Mouse (Mus musculus): ENCODE measurements around the gene Arl15. TPM values are rescaled to one million over a fixed set of nuclear protein-coding genes. Genes with fewer than 3 reads are reported as not detected.

Gene Arl15
- polyA plus RNA-seq, 1 experiment: 10.1 TPM

DNA sequence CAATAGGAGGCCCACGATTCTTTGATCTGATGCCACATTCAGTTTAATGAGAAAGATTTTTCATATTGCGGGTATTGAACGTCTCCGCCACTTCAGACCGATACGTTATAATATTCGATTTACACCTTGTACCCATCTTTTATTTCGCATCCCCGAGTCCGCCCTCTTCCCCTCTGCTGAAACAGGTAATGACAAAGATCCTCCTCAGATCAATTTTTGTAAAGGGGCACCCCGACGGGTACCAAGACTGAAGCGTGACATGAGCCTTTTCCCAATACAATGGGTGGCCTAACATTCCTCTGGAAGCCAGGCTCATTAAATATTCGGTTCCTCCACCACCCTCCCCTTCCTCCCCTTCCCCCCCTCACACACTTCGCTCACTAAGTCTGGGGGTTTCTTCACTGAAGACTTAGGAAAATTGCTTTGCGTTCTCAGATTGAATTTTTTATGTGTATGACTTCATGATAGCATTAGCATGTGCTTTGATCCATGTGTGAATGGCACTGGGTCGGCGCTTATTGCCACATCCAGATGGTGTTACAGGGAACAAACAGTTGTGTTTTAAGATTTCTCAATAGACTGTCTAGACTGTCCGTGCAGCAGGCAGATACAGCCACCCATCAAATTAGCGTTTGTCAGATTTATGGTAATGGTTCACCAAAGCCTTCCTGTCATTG lies 85.5 kb downstream of the Arl15 start:
- Histone ChIP-seq H3K27ac (ENCODE audit: insufficient read depth, low read depth, low read length) (no peak overlapping the region), H3K4me1 (ENCODE audit: control insufficient read depth, insufficient read depth, low read length) (peaks cover 13% of the 10 kb centered on the region), H3K4me3 (ENCODE audit: insufficient read depth, low read length) (no peak overlapping the region)
- no peak for TF ChIP-seq CTCF (IDR thresholded peaks at IDR 0.05; ENCODE audit: low read depth, low read length)
- TF ChIP-seq POLR2A (IDR thresholded peaks at IDR 0.05; ENCODE audit: borderline replicate concordance, low read depth, low read length): no peak

DNA sequence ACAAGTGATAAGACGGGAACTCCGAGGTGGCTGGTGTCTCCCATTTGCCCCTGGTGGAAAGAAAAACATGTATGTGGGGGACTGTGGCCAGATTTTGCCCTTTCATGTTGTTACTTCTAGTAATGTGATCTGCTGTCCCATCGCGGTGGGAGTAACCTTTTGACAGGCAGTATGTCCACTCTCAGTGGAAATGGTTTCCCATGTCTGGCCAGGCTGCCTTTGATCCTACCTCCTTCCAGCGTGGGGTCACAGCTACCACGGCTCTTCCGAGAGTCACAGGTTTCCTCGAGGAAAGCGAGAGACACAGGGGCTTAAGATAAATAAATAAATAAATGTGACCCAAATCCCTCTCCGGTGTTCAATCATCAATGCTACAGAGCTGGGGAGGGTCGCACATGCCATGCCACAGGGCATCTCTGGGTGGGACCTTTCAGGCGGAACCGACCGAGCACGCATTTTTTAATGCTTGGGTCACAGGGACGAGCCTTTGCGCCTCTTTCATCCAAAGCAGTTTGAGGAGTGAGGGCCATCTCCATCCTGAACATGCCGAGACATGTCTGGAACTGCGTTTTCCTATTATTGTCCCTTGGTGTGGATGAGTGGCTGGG lies 86.4 kb downstream of the Arl15 start:
- H3K4me1 ChIP-seq (ENCODE audit: control insufficient read depth, insufficient read depth, low read length): peaks cover 7% of the 10 kb centered on the region
- TF ChIP-seq CTCF (IDR thresholded peaks at IDR 0.05; ENCODE audit: low read depth, low read length): no peak
- no peak for TF ChIP-seq POLR2A (IDR thresholded peaks at IDR 0.05; ENCODE audit: borderline replicate concordance, low read depth, low read length)
- H3K27ac ChIP-seq (ENCODE audit: insufficient read depth, low read depth, low read length): no peak overlapping the region
- no peak overlapping the region for H3K4me3 ChIP-seq (ENCODE audit: insufficient read depth, low read length)

DNA sequence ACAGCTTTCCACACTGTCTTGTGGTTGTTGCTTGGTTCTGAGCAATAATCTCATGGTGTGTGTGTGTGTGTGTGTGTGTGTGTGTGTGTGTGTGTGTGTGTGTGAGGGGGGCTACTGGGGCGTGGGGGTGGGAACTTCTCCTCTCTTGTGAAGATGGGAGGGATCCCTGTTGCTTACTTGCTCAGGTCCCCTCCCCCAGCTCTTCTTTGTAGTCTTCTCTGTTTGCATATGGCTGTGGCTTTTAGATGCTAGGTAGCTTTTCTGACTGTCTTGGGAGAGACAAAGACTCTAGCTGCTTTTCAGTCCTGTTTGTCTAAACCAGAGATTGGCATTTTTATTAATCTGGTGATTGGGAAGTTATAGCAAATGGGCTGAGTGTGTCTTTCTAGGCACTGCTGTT lies 88.7 kb downstream of the Arl15 start:
- Histone ChIP-seq H3K4me3 (ENCODE audit: insufficient read depth, low read length) (no peak overlapping the region), H3K27ac (ENCODE audit: insufficient read depth, low read depth, low read length) (no peak overlapping the region), H3K4me1 (ENCODE audit: control insufficient read depth, insufficient read depth, low read length) (peaks cover 4% of the 10 kb centered on the region)
- TF ChIP-seq CTCF (IDR thresholded peaks at IDR 0.05; ENCODE audit: low read depth, low read length) (no peak), POLR2A (IDR thresholded peaks at IDR 0.05; ENCODE audit: borderline replicate concordance, low read depth, low read length) (no peak)

DNA sequence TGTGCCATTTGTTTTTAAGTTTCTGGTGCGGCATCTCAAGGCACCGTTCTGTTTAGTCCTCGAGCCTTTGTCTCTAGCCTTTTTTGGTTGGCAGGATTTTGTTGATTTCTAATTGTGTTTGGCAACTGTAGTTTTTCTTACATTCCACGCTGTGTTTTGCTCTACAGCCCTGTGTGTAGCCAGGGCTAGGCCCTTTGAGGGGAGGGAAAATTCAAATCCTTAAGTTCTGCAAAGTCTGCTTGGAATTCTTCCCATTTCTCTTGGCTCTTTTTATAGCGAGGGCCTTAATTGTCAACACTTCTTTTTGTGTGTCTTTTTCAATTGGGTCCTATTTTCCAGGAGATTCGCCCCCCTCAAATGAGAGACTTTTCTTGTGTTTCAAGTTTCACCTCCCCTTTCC lies 92.8 kb downstream of the Arl15 start:
- TF ChIP-seq POLR2A (IDR thresholded peaks at IDR 0.05; ENCODE audit: borderline replicate concordance, low read depth, low read length) (no peak), CTCF (IDR thresholded peaks at IDR 0.05; ENCODE audit: low read depth, low read length) (no peak)
- no peak overlapping the region for H3K27ac ChIP-seq (ENCODE audit: insufficient read depth, low read depth, low read length)
- no peak overlapping the region for H3K4me3 ChIP-seq (ENCODE audit: insufficient read depth, low read length)
- no peaks in the 10 kb centered on the region for H3K4me1 ChIP-seq (ENCODE audit: control insufficient read depth, insufficient read depth, low read length)

DNA sequence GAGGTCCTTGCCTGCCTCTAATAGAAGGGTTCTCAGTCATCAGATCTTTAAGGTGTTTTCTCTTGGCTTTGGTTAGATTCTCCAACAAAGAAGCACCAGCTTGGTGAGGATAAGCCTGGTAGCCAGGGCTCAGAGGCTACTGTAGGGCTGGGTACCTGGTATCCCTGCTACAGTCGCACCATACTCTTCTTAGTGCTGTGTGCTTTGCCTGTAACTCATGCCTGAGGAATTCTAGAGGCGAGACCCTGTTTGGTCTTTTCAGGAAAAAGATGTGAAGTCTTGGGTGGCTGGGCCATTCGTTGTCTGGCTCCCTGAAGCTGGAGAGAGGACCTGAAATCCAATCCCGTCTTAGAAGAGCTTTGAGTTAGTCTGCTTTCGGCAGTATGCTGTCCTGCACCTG lies 93.8 kb downstream of the Arl15 start:
- H3K27ac ChIP-seq (ENCODE audit: insufficient read depth, low read depth, low read length): no peak overlapping the region
- no peak overlapping the region for H3K4me3 ChIP-seq (ENCODE audit: insufficient read depth, low read length)
- H3K4me1 ChIP-seq (ENCODE audit: control insufficient read depth, insufficient read depth, low read length): no peaks in the 10 kb centered on the region
- TF ChIP-seq POLR2A (IDR thresholded peaks at IDR 0.05; ENCODE audit: borderline replicate concordance, low read depth, low read length) (no peak), CTCF (IDR thresholded peaks at IDR 0.05; ENCODE audit: low read depth, low read length) (no peak)

DNA sequence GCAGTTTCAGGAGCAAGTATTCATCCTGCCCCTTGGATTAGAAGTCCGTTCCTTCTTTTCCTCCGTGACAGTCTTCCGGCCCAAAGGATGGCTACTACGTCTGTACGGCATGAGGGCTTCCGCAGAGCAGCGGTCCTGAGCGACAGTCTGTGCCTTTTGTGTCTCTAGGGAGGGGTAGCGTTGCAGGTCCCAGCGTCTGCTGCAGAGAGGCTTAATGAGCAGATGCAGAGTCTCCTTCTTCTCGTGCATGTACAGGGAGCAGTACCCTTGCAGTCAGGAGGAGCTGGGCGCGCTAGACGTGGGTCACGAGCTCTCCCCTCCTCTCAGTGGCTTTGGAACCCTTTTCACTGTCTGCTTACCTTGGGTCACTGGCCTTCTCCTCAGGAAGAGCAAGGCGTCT lies 94.4 kb downstream of the Arl15 start:
- no peak for TF ChIP-seq CTCF (IDR thresholded peaks at IDR 0.05; ENCODE audit: low read depth, low read length)
- no peak overlapping the region for H3K4me3 ChIP-seq (ENCODE audit: insufficient read depth, low read length)
- no peak overlapping the region for H3K27ac ChIP-seq (ENCODE audit: insufficient read depth, low read depth, low read length)
- no peaks in the 10 kb centered on the region for H3K4me1 ChIP-seq (ENCODE audit: control insufficient read depth, insufficient read depth, low read length)

DNA sequence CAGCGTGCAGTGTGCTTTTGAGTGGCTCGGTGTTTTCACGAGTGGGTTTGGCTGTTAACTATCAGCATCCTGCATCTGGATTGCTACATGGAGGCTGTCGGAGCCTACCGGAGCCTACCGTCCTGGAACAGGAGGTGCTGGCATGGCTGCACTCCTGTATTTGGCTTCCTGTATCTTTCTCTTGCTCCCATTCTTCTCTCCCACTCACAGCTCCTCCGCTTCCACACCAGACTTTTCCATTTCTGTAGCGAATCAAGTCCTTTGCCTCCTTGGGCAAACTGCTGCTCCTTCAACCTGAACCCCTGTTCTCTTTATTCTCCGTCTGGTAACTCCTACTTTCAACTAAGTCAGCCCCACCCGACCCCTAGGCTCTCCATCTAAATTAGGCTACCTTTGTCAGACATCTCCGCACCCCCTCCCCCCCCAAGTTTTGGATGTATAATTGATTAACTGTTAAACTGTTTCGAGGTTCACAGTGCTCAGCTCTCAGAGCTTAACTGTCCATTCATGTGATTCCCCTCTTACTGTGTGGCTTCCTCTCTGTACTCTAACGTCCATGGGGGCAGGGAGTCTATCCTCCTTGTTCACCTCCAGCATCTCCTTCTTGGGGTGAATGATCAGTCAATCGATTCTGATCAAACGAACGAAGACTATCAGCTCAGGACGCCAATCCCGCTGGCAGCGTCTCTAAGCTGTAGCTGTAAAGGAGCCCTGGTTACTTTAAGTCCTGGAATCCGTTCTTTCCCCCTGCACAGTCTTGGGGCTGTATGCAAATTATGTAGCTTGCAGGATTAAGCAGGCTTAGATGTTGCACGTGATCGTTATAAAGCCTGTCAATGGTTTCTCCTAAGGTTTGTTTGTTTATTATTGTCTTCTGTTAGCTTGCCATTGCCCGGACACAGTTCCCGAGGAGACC lies 95.1 kb downstream of the Arl15 start:
- Histone ChIP-seq H3K4me1 (ENCODE audit: control insufficient read depth, insufficient read depth, low read length) (no peaks in the 10 kb centered on the region), H3K27ac (ENCODE audit: insufficient read depth, low read depth, low read length) (no peak overlapping the region), H3K4me3 (ENCODE audit: insufficient read depth, low read length) (no peak overlapping the region)
- no peak for TF ChIP-seq CTCF (IDR thresholded peaks at IDR 0.05; ENCODE audit: low read depth, low read length)
- no peak for TF ChIP-seq POLR2A (IDR thresholded peaks at IDR 0.05; ENCODE audit: borderline replicate concordance, low read depth, low read length)

DNA sequence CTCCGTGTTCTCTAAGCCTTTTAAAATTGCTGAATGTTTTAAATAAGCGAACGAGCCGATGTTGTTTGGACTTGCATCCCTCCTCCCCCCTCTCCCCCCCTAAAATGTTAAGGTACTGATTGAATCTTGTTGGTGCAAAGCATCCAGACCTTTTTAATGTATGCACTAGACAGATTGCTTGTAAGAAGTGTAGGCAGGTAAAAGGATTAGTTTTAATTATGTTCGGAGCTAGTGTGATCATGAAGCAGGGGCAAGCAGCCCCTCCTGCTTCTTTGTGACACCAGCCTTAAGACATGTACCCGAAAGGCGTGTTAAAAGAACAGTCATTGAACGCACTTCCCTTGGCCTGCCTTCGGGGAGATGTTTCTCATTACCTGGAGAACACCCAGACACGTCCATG lies 102.4 kb downstream of the Arl15 start:
- Histone ChIP-seq H3K27ac (ENCODE audit: insufficient read depth, low read depth, low read length) (no peak overlapping the region), H3K4me1 (ENCODE audit: control insufficient read depth, insufficient read depth, low read length) (no peaks in the 10 kb centered on the region), H3K4me3 (ENCODE audit: insufficient read depth, low read length) (no peak overlapping the region)
- TF ChIP-seq POLR2A (IDR thresholded peaks at IDR 0.05; ENCODE audit: borderline replicate concordance, low read depth, low read length) (no peak), CTCF (IDR thresholded peaks at IDR 0.05; ENCODE audit: low read depth, low read length) (no peak)

DNA sequence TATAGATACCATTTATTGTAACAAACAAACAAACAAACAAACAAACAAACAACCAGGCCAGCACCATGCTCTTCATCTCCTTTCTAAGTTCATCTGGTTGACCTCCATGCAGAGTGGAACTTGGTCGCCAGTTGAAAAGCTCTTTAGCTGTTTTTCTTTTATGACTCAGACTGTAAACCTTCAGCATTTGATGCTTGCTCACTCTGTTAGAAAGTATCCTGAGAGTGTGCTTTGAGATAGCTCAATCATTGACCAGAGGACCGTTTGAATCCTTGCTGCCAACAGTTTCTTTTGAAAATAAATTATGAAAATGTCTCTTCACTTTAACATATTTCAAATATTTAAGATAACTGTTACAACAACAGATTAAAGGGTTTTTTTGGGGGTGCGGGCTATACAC lies 103.2 kb downstream of the Arl15 start:
- Histone ChIP-seq H3K4me1 (ENCODE audit: control insufficient read depth, insufficient read depth, low read length) (no peaks in the 10 kb centered on the region), H3K27ac (ENCODE audit: insufficient read depth, low read depth, low read length) (no peak overlapping the region), H3K4me3 (ENCODE audit: insufficient read depth, low read length) (no peak overlapping the region)
- TF ChIP-seq CTCF (IDR thresholded peaks at IDR 0.05; ENCODE audit: low read depth, low read length) (no peak), POLR2A (IDR thresholded peaks at IDR 0.05; ENCODE audit: borderline replicate concordance, low read depth, low read length) (no peak)

DNA sequence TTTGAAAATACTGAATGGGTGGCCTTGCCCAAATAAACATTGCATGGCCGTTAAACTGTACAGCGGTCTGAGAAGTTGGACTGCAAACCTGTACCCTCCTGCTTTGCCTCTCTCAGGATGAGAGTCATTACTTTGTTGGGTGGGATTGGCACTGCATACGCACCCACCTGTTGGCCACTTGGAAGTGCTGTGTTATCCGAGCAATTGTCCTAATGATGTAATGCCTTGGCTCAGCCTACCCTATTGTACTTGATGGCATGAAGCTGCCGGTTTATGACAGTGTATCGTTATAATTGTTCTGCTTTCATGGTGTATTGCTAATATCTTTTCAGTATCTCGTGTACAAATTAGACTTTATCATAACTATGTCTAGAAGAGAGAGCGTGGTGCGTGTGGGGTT lies 103.6 kb downstream of the Arl15 start:
- H3K4me3 ChIP-seq (ENCODE audit: insufficient read depth, low read length): no peak overlapping the region

More for the DNA sequence above, 103.6 kb downstream of the Arl15 start:
- TF ChIP-seq POLR2A (IDR thresholded peaks at IDR 0.05; ENCODE audit: borderline replicate concordance, low read depth, low read length) (no peak), CTCF (IDR thresholded peaks at IDR 0.05; ENCODE audit: low read depth, low read length) (no peak)
- no peaks in the 10 kb centered on the region for H3K4me1 ChIP-seq (ENCODE audit: control insufficient read depth, insufficient read depth, low read length)
- no peak overlapping the region for H3K27ac ChIP-seq (ENCODE audit: insufficient read depth, low read depth, low read length)
